Mouse (Mus musculus): ENCODE measurements around the gene Elp6. TPM values are rescaled to one million over a fixed set of nuclear protein-coding genes. Genes with fewer than 3 reads are reported as not detected.
A peak's percentile ranks its signal among the peaks of the same experiment; 100 is the strongest.
"Not testable (repeated sequence)": the region's sequence is repeated elsewhere in the genome, so short reads cannot be mapped to it uniquely, and the experiment has no call there.

The Elp6 gene
- polyA plus RNA-seq, 1 experiment from 2014 or later: 6.9 TPM

DNA sequence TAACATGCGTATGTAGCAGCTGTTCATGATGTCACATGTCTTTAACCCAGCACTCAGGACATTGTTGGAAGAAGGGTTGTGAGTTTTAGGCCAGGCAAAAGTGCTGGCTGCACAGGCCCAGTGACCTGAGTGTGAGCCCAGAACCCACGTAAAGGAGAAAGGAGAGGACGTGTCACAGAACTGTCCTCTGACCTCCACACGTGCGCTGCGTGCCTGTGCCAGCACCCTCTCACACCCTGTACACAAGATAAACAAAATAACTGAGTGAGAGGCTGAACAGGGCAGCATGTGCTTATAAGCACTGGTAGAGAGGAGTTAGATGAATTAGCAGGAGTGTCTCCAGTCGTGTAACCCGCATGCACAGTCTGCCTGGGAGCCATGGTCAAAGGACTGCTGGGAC lies 11.5 kb downstream of the Elp6 start:
- Histone ChIP-seq H3K27ac (replicated peaks) (no peak overlapping the region), H3K4me3 (replicated peaks) (no peak overlapping the region), H3K9me3 (replicated peaks) (no peaks in the 10 kb centered on the region), H3K4me1 (replicated peaks) (no peaks in the 10 kb centered on the region), H3K4me2 (no peak overlapping the region), H3K36me3 (replicated peaks) (peaks cover 24% of the 10 kb centered on the region), H3K9ac (no peak overlapping the region), H3K27me3 (no peaks in the 10 kb centered on the region)
- 84% methylated on average over 8 of the region's 8 CpGs for WGBS (ENCODE audit: insufficient replicate concordance)
- no peak for ATAC-seq (ENCODE audit: insufficient read depth)

DNA sequence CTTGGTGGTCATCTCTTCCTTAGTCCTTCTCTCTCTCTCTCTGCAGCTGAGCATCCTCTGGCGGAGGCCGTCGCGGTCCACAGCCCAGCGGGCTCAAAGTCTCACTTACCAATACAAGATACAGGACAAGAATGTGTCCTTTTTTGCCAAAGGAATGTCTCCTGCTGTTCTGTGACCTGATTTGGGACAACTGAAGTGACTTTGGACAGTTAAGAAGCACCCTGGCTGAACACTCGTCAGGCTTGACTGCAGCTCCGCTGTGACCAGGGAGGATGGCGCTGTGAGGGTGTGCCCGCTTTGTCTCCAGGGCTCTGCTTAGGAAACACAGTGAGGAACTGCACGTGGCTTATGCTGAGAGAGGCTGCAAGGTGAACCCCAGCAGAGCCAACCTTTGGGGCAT lies 15.8 kb downstream of the Elp6 start:
- Histone ChIP-seq H3K9me3 (replicated peaks) (no peaks in the 10 kb centered on the region), H3K4me3 (replicated peaks) (no peak overlapping the region), H3K36me3 (replicated peaks) (peaks cover 21% of the 10 kb centered on the region), H3K27ac (replicated peaks) (no peak overlapping the region), H3K9ac (no peak overlapping the region), H3K27me3 (no peaks in the 10 kb centered on the region), H3K4me1 (replicated peaks) (no peaks in the 10 kb centered on the region), H3K4me2 (no peak overlapping the region)
- 81% methylated on average over 10 of the region's 10 CpGs for WGBS (ENCODE audit: insufficient replicate concordance)
- no peak for ATAC-seq (ENCODE audit: insufficient read depth)

DNA sequence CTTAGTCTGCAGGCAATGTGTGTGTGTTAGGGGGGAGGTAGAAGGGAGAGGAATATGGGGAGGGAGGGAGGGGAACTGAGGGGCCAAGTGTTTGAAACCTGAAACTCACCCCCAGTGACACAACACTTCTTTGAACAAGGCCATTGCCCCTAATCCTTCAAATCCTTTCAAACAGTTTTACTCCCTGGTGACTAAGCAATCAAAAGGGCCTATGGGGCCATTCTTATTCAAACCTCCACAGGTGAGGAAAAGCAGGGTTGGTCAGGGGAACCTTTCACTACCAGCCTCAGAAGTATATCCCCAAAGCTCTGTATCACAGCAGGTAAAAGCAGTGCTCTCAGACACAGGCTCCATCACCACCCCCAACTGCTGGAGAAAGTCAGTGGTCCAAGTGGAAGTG lies 18.0 kb downstream of the Elp6 start:
- no peak for ATAC-seq (ENCODE audit: insufficient read depth)
- H3K36me3 ChIP-seq (replicated peaks): peaks cover 18% of the 10 kb centered on the region
- no peak overlapping the region for H3K4me2 ChIP-seq
- no peaks in the 10 kb centered on the region for H3K27me3 ChIP-seq
- no peak overlapping the region for H3K9ac ChIP-seq
- H3K9me3 ChIP-seq (replicated peaks): no peaks in the 10 kb centered on the region
- no peak overlapping the region for H3K4me3 ChIP-seq (replicated peaks)
- peaks cover 2% of the 10 kb centered on the region for H3K4me1 ChIP-seq (replicated peaks)
- no peak overlapping the region for H3K27ac ChIP-seq (replicated peaks)

DNA sequence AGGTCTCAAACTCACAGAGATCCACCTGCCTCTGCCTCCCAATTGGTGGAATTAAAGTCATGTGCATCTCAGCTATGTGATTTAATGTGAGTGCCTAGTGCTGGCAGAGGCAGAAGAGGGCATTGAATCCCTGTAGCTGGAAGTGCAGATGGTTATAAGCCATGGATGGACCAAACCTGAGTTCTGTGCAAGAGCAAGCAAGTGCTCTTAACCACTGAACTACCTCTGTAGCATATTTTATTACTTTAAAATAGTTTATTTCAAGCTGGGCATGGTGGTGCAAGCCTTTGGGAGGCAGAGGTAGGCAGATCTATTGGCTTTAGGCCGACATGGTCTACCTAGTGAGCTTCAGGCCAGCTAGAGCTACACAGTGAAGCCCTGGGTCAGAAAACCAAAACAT lies 19.2 kb downstream of the Elp6 start:
- no peaks in the 10 kb centered on the region for H3K27me3 ChIP-seq
- 81% methylated on average over 1 of the region's 1 CpGs for WGBS (ENCODE audit: insufficient replicate concordance)

DNA sequence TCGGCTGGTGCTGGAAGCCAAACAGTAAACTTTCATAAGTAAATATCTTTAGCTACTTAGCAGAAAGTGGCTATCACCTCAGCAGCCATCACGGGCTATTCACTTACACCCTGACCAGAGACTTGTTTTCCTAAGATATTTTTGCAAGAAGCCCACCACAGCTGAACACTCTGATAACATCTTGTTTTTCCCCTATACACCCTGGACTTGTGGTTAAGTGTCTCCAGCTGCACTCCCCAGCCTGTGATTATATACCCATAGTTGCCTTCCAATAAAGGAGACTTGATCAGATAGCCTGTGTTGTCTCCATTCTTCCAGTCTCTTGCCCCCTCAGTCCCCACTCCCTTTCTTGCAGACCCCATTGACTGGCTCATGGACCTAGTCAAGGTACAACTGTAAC lies 23.2 kb downstream of the Elp6 start:
- H3K27me3 ChIP-seq: no peaks in the 10 kb centered on the region
- no peak overlapping the region for H3K27ac ChIP-seq (replicated peaks)
- H3K36me3 ChIP-seq (replicated peaks): no peaks in the 10 kb centered on the region
- ATAC-seq (ENCODE audit: insufficient read depth): no peak
- peaks cover 23% of the 10 kb centered on the region for H3K4me1 ChIP-seq (replicated peaks)
- 9% methylated on average over 2 of the region's 2 CpGs for WGBS (ENCODE audit: insufficient replicate concordance)
- no peak overlapping the region for H3K9ac ChIP-seq
- no peak overlapping the region for H3K4me2 ChIP-seq
- H3K9me3 ChIP-seq (replicated peaks): no peaks in the 10 kb centered on the region
- no peak overlapping the region for H3K4me3 ChIP-seq (replicated peaks)

More for the DNA sequence above, 19.2 kb downstream of the Elp6 start:
- peaks cover 12% of the 10 kb centered on the region for H3K4me1 ChIP-seq (replicated peaks)
- peaks cover 14% of the 10 kb centered on the region for H3K36me3 ChIP-seq (replicated peaks)
- no peak overlapping the region for H3K4me3 ChIP-seq (replicated peaks)
- no peaks in the 10 kb centered on the region for H3K9me3 ChIP-seq (replicated peaks)
- no peak overlapping the region for H3K27ac ChIP-seq (replicated peaks)
- no peak overlapping the region for H3K4me2 ChIP-seq
- ATAC-seq (ENCODE audit: insufficient read depth): no peak
- H3K9ac ChIP-seq: no peak overlapping the region

DNA sequence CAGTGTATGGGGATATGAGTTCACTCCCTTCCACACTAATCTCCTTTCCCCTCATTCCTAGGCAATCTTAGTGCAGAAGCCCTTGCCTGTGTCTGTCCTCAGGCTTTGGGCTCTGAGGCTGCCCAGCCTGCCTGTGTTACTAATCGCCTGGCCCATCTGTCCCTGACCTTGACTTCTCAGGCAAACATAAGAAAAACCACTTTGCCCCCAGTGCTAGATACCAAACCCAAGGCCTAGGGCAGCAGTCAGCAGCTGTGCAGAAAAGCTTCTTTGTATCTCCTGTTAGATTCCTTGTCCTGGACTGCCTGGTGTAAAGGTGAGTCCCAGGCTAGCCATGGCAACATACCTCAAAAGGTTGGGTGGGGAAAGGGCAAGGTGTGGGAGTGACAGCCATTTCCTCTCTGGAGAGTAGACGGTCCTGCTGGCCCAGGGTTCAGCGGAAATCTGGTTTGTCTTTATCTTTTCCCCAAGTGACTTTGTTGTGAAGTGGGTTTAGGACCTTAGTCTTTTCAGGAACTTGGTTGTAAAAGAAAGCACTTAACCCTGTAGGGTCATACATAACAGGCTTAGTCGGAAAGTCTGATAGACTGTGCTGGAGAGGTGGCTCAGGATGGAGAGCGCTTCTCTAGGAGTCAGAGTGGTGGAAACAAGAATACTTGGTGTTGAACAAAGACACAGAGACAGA lies 24.1 kb downstream of the Elp6 start:
- Histone ChIP-seq H3K9me3 (replicated peaks) (no peaks in the 10 kb centered on the region), H3K36me3 (replicated peaks) (no peaks in the 10 kb centered on the region), H3K4me2 (no peak overlapping the region), H3K9ac (no peak overlapping the region), H3K27ac (replicated peaks) (0 out of 2 replicates have a peak overlapping the region, but pooled peaks have one; percentile 14), H3K4me3 (replicated peaks) (no peak overlapping the region), H3K27me3 (no peaks in the 10 kb centered on the region), H3K4me1 (replicated peaks) (peaks cover 29% of the 10 kb centered on the region)
- WGBS (ENCODE audit: insufficient replicate concordance): 23% methylated on average over 5 of the region's 5 CpGs
- ATAC-seq (ENCODE audit: insufficient read depth): no peak

DNA sequence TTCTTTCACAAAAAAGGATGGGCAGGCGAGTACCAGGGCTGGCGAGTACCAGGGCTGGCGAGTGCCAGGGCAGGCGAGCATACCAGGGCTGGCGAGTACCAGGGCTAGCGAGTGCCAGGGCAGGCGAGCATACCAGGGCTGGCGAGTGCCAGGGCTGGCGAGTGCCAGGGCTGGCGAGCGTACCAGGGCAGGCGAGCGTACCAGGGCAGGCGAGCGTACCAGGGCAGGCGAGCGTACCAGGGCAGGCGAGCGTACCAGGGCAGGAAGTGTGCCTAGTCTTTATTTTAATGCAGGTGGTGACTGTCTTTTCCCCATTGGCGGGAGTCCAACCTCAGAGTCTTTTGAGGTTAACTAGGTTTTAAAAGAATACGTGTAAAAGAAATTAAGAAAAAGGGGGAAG lies 24.7 kb downstream of the Elp6 start:
- 66% methylated on average over 21 of the region's 21 CpGs for WGBS (ENCODE audit: insufficient replicate concordance)
- Histone ChIP-seq H3K27me3 (no peaks in the 10 kb centered on the region), H3K9me3 (replicated peaks) (no peaks in the 10 kb centered on the region), H3K4me2 (no peak overlapping the region), H3K4me3 (replicated peaks) (no peak overlapping the region), H3K4me1 (replicated peaks) (peaks cover 35% of the 10 kb centered on the region), H3K27ac (replicated peaks) (no peak overlapping the region), H3K9ac (no peak overlapping the region), H3K36me3 (replicated peaks) (no peaks in the 10 kb centered on the region)
- ATAC-seq (ENCODE audit: insufficient read depth): no peak

DNA sequence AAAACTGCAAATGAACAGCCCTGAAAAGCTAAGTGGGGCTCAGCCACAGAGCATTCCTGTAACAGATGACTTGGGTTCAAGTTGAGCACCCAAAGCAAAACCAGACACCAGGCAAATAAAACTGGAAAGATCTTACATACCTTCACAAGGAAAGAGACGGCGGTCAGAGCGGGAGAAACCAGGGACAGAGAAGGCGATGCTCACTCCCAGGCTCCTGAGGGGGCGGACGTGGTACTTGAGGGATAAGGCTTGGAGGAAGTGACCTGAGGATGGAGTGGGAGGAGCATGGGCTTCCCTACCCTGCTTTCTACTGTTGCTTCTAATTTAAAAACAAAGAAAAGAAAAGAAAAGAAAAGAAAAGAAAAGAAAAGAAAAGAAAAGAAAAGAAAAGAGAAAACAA lies 25.4 kb downstream of the Elp6 start:
- Histone ChIP-seq H3K27me3 (no peaks in the 10 kb centered on the region), H3K4me1 (replicated peaks) (peaks cover 42% of the 10 kb centered on the region), H3K4me3 (replicated peaks) (no peak overlapping the region), H3K27ac (replicated peaks) (no peak overlapping the region), H3K9ac (no peak overlapping the region), H3K9me3 (replicated peaks) (no peaks in the 10 kb centered on the region), H3K36me3 (replicated peaks) (no peaks in the 10 kb centered on the region), H3K4me2 (no peak overlapping the region)
- 36% methylated on average over 6 of the region's 6 CpGs for WGBS (ENCODE audit: insufficient replicate concordance)
- ATAC-seq (ENCODE audit: insufficient read depth): no peak

DNA sequence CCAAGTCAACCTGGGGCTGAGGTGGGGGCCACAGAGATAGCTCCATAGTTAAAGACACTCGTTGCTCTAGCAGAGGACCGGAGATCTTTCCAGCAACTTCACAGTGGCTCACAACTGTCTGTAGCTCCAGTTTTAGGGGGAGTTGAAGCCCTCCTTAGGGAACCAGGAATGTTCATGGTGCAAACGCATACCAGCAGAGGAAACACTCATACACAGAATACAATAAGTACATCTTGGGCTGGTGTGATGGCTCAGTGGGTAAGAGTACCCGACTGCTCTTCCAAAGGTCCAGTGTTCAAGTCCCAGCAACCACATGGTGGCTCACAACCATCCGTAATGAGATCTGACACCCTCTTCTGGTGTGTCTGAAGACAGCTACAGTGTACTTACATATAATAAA lies 25.9 kb downstream of the Elp6 start:
- WGBS (ENCODE audit: insufficient replicate concordance): 67% methylated on average over 5 of the region's 5 CpGs
- H3K4me2 ChIP-seq: not testable (repeated sequence)

DNA sequence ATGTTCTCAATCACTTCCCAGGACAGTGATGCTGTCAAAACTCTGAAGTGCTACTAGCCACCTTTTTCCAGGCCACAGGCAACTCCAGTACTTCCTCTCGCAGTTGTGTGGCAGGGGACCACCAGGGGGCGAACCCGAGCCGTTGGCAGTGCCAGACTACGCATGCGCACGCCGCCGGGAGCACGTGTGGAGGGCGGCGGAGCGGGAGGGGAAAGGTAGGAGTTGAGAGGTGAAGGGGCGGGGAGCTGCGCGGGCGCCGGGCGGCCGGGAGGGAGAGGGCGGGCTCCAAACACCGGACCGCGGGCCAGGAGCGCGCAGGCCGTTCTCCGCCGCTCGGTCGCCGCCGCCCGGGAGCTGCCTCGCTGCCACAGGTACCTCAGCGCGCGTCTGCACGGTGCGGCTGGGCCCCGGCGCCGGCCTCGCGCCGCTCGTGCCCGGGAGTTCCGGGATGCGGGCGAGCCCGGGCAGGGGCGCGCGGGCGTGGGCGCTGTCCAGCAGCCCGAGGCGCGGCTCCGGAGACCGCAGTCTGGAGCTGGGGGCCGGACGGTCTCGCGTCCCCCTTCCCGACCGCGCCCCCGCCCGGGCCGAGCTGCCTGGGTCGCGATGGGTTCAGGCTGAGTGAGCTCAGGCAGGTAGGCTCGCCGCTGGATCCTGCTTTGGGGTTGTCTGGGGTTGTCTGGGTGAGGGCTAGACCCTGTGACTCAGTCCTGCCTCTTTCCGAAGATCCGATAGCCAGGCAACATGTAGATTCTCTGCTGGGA lies 28.3 kb downstream of the Elp6 start, which contains the start of gene Scap:
Scap (plus strand) TSS at position 154 of the 761 bp plus-strand sequence.
- peak within 1 kb of the TSS; percentile 95 for H3K4me2 ChIP-seq
- H3K36me3 ChIP-seq (replicated peaks): no peaks in the 10 kb centered on the region
- peak within 1 kb of the TSS; percentile 85 for H3K4me3 ChIP-seq (replicated peaks)
- peak within 1 kb of the TSS; percentile 68 for H3K27ac ChIP-seq (replicated peaks)
- WGBS (ENCODE audit: insufficient replicate concordance): 1% methylated on average over 74 of the region's 78 CpGs
- H3K4me1 ChIP-seq (replicated peaks): peaks cover 52% of the 10 kb centered on the region
- no peaks in the 10 kb centered on the region for H3K27me3 ChIP-seq
- peak within 1 kb of the TSS; percentile 78 for H3K9ac ChIP-seq
- ATAC-seq (ENCODE audit: insufficient read depth): peak; percentile 93
- H3K9me3 ChIP-seq (replicated peaks): no peaks in the 10 kb centered on the region

More for the DNA sequence above, 25.9 kb downstream of the Elp6 start:
- not testable (repeated sequence) for H3K27ac ChIP-seq (replicated peaks); H3K27me3 ChIP-seq; H3K4me3 ChIP-seq (replicated peaks); H3K9ac ChIP-seq; H3K9me3 ChIP-seq (replicated peaks); ATAC-seq (ENCODE audit: insufficient read depth); H3K36me3 ChIP-seq (replicated peaks)
- peaks cover 46% of the 10 kb centered on the region for H3K4me1 ChIP-seq (replicated peaks)

DNA sequence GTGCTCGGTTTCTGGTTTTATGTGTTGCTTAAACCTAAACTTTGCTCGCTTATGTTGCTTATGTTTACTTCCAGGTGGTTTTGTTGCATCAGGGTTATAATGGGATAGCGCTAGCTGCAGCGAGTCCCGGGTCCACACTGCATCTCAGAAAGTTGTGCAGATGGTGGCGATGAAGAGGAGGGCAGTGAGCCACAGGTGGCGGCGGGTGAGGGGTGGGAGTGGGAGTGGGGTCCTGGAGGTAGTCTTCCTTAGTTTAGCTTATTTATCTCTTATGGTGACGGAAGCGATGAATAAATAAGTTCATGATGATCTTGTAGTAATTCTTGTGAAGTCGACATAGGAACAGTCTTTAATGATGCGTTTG lies 28.9 kb downstream of the Elp6 start:
- Histone ChIP-seq H3K9ac (peak overlapping the region; percentile 78), H3K4me2 (peak overlapping the region; percentile 95), H3K36me3 (replicated peaks) (no peaks in the 10 kb centered on the region), H3K4me1 (replicated peaks) (peaks cover 52% of the 10 kb centered on the region), H3K9me3 (replicated peaks) (no peaks in the 10 kb centered on the region), H3K4me3 (replicated peaks) (peak overlapping the region; percentile 85), H3K27me3 (no peaks in the 10 kb centered on the region), H3K27ac (replicated peaks) (peak overlapping the region; percentile 68)
- WGBS (ENCODE audit: insufficient replicate concordance): 8% methylated on average over 12 of the region's 12 CpGs
- no peak; the same call in 1 of the 2 replicates for ATAC-seq (ENCODE audit: insufficient read depth)
